Mouse (Mus musculus): ENCODE results near the gene Txndc12. TPM values are rescaled to one million over a fixed set of nuclear protein-coding genes. Genes with fewer than 3 reads are reported as not detected.

The Txndc12 gene
- total RNA-seq, 1 experiment from 2014 or later: 61.6 TPM

GRCm38 (mm10) chr4:108841920-108842578 is 7.6 kb downstream of the Txndc12 start:
- no peak for ATAC-seq (replicated peaks; ENCODE audit: insufficient number of reproducible peaks, low FRiP score, low TSS enrichment, poor library complexity, severe bottlenecking)

DNA sequence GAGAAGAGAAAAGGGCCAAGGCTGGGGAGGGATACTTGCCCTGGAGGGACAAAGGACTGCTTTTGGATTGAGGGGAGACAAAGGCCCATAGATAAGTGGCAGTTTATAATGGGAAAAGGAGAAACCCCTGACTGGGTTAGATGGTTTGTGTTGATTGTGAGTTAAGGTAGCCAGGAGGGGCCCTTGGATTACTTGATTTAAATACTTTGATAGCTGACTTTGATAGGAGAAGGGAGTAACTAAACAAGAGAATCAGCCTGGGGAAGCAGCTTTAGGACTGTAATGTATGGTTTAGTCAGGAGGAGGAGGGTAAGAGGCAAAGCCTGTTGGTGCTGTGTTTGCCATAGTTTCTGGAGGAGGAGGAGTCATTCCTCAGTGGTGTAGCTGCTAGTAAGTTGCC is 8.9 kb downstream of the Txndc12 start:
- ATAC-seq (replicated peaks; ENCODE audit: insufficient number of reproducible peaks, low FRiP score, low TSS enrichment, poor library complexity, severe bottlenecking): no peak

- ATAC-seq (replicated peaks; ENCODE audit: insufficient number of reproducible peaks, low FRiP score, low TSS enrichment, poor library complexity, severe bottlenecking): no peak
These were observed 11.6 kb downstream of the Txndc12 start for GRCm38 (mm10) chr4:108845824-108846569.

GRCm38 (mm10) chr4:108847715-108848504 is 13.5 kb downstream of the Txndc12 start, which contains the start of gene Kti12:
Gene Kti12 (plus strand): TSS chr4:108847785.
- ATAC-seq (replicated peaks; ENCODE audit: insufficient number of reproducible peaks, low FRiP score, low TSS enrichment, poor library complexity, severe bottlenecking): peak; percentile 90

DNA sequence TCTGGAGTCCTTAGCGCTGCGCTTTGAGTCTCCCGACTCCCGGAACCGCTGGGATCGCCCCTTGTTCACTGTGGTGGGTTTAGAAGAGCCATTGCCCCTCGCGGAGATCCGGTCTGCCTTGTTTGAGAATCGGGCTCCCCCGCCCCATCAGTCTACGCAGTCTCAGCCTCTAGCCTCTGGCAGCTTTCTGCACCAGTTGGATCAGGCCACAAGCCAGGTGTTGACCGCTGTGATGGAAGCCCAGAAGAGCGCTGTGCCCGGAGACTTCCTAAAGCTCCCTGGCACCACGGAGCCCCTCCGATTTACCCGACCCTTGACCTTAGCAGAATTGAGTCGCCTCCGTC is 14.1 kb downstream of the Txndc12 start, which contains the start of gene A730015C16Rik:
Gene A730015C16Rik, minus strand, starts transcription at position 115 of the 344 bp plus-strand sequence.
- ATAC-seq (replicated peaks; ENCODE audit: insufficient number of reproducible peaks, low FRiP score, low TSS enrichment, poor library complexity, severe bottlenecking): no peak

DNA sequence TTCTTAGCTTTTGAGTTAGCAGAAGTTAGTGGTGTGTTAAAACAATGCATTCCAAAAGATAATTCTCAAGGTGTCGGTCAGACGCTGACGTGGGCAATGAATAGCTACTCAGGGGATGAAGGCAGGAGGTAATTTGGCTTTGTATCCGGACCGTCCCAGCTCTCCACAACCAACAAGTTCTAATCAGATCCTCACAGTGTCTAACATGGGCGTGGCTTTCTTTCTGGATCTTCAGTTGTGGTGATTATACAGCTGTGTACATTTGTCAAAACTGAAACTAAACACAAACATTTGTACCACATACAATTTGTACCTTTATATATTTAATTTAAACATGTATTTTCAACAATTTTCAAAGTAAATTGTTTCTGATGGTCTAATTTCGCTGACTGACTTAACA is 32.4 kb downstream of the Txndc12 start:
- no peak for ATAC-seq (replicated peaks; ENCODE audit: insufficient number of reproducible peaks, low FRiP score, low TSS enrichment, poor library complexity, severe bottlenecking)

GRCm38 (mm10) chr4:108869730-108870374 is 35.5 kb downstream of the Txndc12 start:
- peak; percentile 88 for ATAC-seq (replicated peaks; ENCODE audit: insufficient number of reproducible peaks, low FRiP score, low TSS enrichment, poor library complexity, severe bottlenecking)

DNA sequence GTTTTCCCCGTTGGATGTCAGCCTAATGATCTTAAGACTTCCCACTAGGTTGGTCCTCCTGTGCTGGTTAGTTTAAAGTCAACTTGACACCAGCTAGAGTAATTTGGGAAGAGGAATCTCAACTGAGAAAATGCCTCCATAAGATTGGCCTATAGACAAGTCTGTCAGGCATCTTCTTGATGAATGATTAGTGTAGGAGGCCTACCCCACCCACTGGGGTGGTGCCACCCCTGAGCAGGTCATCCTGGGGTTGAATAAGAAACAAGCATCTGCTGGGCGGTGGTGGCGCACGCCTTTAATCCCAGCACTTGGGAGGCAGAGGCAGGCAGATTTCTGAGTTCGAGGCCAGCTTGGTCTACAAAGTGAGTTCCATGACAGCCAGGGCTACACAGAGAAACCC is 39.3 kb downstream of the Txndc12 start:
- no peak for ATAC-seq (replicated peaks; ENCODE audit: insufficient number of reproducible peaks, low FRiP score, low TSS enrichment, poor library complexity, severe bottlenecking)

DNA sequence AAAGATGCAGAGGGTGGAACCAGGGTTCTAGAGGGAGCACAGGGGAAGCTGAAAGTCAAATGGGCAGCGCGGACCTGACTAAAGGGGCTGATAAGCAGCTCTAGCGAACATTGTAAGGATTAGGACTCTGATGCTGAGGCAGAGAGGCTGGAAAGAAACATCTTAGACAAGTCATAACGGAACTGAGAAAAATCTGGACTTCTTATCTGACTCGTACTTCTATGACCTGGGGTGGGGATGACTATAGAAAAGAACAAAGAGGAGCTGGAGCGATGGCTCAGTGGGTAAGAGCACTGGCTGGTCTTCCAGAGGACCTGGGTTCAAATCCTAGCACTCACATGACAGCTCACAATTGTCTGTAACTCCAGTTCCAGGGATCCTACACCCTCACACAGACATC is 43.5 kb downstream of the Txndc12 start:
- ATAC-seq (replicated peaks; ENCODE audit: insufficient number of reproducible peaks, low FRiP score, low TSS enrichment, poor library complexity, severe bottlenecking): no peak

DNA sequence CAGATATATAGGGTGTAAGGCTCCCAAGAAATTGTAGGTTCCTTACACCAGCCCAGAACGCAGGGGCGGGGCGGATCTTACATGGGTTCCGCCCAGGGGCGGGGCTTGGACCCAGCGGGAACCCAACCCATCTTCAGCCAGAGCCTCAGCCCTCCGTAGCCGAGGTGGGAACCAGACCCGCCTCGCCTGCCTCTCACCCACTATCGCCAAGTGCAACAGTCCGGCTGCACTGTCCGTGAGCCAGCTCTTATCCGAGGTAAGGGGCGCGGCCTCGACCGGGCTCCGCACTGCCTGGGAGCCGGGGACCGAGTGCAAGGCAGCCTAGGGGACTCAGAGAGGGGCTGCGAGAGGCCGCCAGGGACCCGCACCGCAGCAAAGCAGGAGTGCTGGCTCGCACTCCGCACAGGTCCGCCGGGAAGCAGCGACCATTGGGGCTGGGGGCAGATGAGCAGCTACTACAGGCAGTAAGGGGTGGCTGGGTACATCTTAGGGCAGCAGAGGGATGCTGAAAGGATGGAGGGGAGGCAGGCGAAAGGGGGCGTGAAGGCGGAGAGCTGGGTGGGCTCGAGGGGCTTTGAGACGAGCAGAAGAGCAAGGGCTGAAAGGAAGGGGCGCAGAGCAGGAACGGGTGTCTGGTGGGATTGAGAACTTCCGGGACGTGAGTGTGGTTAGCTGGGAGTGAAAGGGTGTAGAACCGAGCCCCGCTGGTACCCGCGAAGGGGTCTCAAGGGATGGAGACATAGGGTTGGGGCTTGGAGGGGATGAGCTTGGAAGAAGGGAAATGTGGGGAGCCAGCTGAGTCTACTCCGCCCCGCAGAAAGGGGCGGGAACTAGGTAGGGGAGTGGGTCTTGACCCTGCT is 44.8 kb downstream of the Txndc12 start, which contains the start of gene Rab3b:
Gene Rab3b, plus strand, starts transcription at position 101 of the 860 bp plus-strand sequence.
- ATAC-seq (replicated peaks; ENCODE audit: insufficient number of reproducible peaks, low FRiP score, low TSS enrichment, poor library complexity, severe bottlenecking): peak; percentile 78

GRCm38 (mm10) chr4:108883815-108884214 is 49.4 kb downstream of the Txndc12 start:
- ATAC-seq (replicated peaks; ENCODE audit: insufficient number of reproducible peaks, low FRiP score, low TSS enrichment, poor library complexity, severe bottlenecking): no peak

DNA sequence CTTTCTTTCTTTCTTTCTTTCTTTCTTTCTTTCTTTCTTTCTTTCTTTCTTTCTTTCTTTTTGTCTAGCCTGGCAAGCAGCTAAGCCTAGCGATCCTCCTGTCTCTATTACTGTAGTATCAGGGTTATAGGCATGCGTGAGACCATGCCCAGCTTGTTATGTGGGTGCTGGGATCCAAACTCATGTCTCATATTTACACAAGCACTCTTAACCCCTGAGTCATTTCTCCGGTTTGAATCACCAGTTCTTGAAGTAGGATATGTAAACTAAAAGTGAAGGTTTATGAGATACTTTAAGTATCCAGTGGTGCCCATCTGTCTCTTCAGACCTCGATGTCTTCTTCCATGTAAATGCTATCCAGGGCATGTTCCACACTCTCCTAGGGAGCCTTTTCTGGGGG is 53.1 kb downstream of the Txndc12 start:
- ATAC-seq (replicated peaks; ENCODE audit: insufficient number of reproducible peaks, low FRiP score, low TSS enrichment, poor library complexity, severe bottlenecking): no peak

- ATAC-seq (replicated peaks; ENCODE audit: insufficient number of reproducible peaks, low FRiP score, low TSS enrichment, poor library complexity, severe bottlenecking): no peak
These were observed 56.5 kb downstream of the Txndc12 start for GRCm38 (mm10) chr4:108890876-108891275.

DNA sequence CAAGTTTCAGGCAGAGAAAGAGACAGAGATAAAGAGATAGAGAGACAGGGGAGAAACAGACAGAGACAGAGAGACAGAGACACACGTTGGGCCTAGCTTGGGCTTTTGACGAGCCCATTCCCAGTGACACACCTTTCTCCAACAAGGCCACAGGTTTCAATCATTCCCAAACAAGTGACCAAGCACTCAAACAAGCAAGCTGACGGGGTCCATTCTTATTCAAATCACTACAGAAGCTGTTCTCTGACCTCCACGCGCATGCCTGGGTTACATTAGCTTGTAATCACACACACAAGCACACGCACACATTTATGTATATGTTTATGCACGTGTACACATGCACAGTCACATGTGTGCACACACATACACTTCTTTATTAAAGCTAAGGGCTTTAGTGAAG is 66.0 kb downstream of the Txndc12 start:
- no peak for ATAC-seq (replicated peaks; ENCODE audit: insufficient number of reproducible peaks, low FRiP score, low TSS enrichment, poor library complexity, severe bottlenecking)

DNA sequence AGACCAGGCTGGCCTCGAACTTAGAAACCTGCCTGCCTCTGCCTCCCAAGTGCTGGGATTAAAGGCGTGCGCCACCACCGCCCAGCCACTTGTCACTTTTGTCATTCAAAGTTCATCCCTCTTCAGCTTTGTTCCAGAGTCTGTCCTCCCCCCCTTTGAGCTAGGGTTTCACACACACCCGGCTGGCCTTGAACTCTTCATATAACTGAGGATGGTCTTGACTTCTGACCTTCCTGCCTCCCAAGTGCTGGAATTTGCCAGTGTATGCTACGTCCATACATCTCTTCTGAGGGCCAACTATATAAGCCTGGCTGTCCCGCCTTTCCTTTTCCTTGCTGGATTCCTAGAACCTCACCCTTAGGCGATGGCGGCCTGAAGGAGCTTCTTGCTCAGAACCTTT is 68.5 kb downstream of the Txndc12 start:
- ATAC-seq (replicated peaks; ENCODE audit: insufficient number of reproducible peaks, low FRiP score, low TSS enrichment, poor library complexity, severe bottlenecking): no peak

GRCm38 (mm10) chr4:108903346-108903745 is 68.9 kb downstream of the Txndc12 start:
- ATAC-seq (replicated peaks; ENCODE audit: insufficient number of reproducible peaks, low FRiP score, low TSS enrichment, poor library complexity, severe bottlenecking): no peak

GRCm38 (mm10) chr4:108904076-108904475 is 69.7 kb downstream of the Txndc12 start:
- no peak for ATAC-seq (replicated peaks; ENCODE audit: insufficient number of reproducible peaks, low FRiP score, low TSS enrichment, poor library complexity, severe bottlenecking)

GRCm38 (mm10) chr4:108904790-108905189 is 70.4 kb downstream of the Txndc12 start:
- no peak for ATAC-seq (replicated peaks; ENCODE audit: insufficient number of reproducible peaks, low FRiP score, low TSS enrichment, poor library complexity, severe bottlenecking)
